Mouse (Mus musculus) kidney, postnatal 0 days (tissue): ENCODE results near the gene Klhl30. TPM values are rescaled to one million over a fixed set of nuclear protein-coding genes. Genes with fewer than 3 reads are reported as not detected.

Source experiments
- ATAC-seq: fragments of 200-750 bp; cut with Nextera tagmentation; replicated peaks from 2 replicates; pipeline ENCODE4 v1.8.0; 2017; ENCODE audit warnings: low read depth, moderate number of reproducible peaks, moderate TSS enrichment, moderate library complexity; ENCODE audit not compliant: low FRiP score
- DNase-seq: peaks from one replicate; pipeline ENCODE4 v3.0.0-alpha.2; 2016; ENCODE audit warnings: low spot score
- H3K27ac ChIP-seq: fragments of 300-500 bp; sonication (generic); 2 replicates; pipeline ENCODE4 v1.5.1; 2014; ENCODE audit warnings: mild to moderate bottlenecking
- H3K27me3 ChIP-seq: fragments of 300-500 bp; sonication (generic); 2 replicates; pipeline ENCODE4 v1.6.1; 2014; ENCODE audit warnings: low read length, mixed read lengths; ENCODE audit not compliant: insufficient read depth
- H3K36me3 ChIP-seq: fragments of 300-500 bp; sonication (generic); 2 replicates; pipeline ENCODE4 v1.6.1; 2014; ENCODE audit warnings: low read length, mixed read lengths; ENCODE audit not compliant: insufficient read depth
- H3K4me1 ChIP-seq: fragments of 300-500 bp; sonication (generic); replicated peaks from 2 replicates; pipeline ENCODE4 v1.6.1; 2014; ENCODE audit warnings: antibody characterized with exemption, low read length, mixed read lengths; ENCODE audit not compliant: insufficient read depth
- H3K4me2 ChIP-seq: fragments of 300-500 bp; sonication (generic); 2 replicates; pipeline ENCODE4 v1.6.1; 2014; ENCODE audit warnings: mild to moderate bottlenecking, low read length, moderate library complexity, mixed read lengths
- H3K4me3 ChIP-seq: fragments of 300-500 bp; sonication (generic); replicated peaks from 2 replicates; pipeline ENCODE4 v1.5.1; 2014; ENCODE audit warnings: low read depth, low read length
- H3K9ac ChIP-seq: fragments of 300-500 bp; sonication (generic); 2 replicates; pipeline ENCODE4 v1.6.1; 2014; ENCODE audit warnings: low read depth, low read length
- H3K9me3 ChIP-seq: fragments of 300-500 bp; sonication (generic); replicated peaks from 2 replicates; pipeline ENCODE4 v1.6.1; 2016; ENCODE audit warnings: low read length, inconsistent platforms, mixed read lengths
- CTCF ChIP-seq: IDR thresholded peaks from 2 replicates; pipeline ENCODE4 v1.5.1; 2016; ENCODE audit warnings: antibody characterized with exemption, low read depth, mild to moderate bottlenecking, moderate library complexity
- WGBS: fragments of 180-500 bp; shearing (Covaris S2); extraction: QIAGEN DNeasy Blood & Tissue Kit; methylation state at CpG from one replicate; pipeline ENCODE4 v1.1.7; 2014; 5-methylcytosine and 5-hydroxymethylcytosine counted together
- polyA plus RNA-seq: library from polyadenylated mRNA; unstranded; fragments of >200 nt; fragmentation: Nextera tagmentation; extraction: Ambion mirVana; gene quantifications from 2 replicates; pipeline ENCODE4 v1.2.1, GENCODE M21; 2015

Gene Klhl30
- polyA plus RNA-seq, 1 experiment from 2014 or later = 0.39 TPM

DNA sequence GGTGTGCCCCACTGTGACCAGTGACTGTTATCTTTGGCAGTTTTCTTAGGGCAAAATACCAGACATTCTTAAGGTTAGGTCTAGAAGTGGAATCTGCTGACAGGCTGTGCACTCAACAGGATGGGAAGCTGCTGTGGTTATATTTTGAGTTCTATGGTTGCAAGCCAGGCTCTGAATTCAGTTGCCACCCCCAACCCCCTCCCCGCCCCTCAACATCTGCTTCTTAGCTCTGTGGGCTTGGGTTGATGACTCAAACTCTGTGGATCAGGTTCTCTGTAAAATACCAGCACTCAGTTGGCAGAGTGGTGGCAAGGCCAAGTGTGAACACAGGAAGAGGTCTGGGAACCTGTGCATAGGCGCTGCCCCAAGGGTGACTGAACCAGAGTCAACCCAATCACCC, 1.5 kb downstream of the Klhl30 start:
- no peak overlapping the region for H3K9ac ChIP-seq
- DNase-seq = no peak
- no peak overlapping the region for H3K27ac ChIP-seq
- 82% methylated on average over 2 of the region's 2 CpGs for WGBS
- no peaks in the 10 kb centered on the region for H3K9me3 ChIP-seq
- H3K4me3 ChIP-seq = no peak overlapping the region
- no peaks in the 10 kb centered on the region for H3K36me3 ChIP-seq
- TF ChIP-seq CTCF = no peak
- H3K4me1 ChIP-seq = no peaks in the 10 kb centered on the region
- ATAC-seq = no peak
- no peaks in the 10 kb centered on the region for H3K27me3 ChIP-seq
- no peak overlapping the region for H3K4me2 ChIP-seq

- H3K4me2 ChIP-seq = no peak overlapping the region
- no peak overlapping the region for H3K27ac ChIP-seq
- H3K4me3 ChIP-seq = no peak overlapping the region
- no peaks in the 10 kb centered on the region for H3K4me1 ChIP-seq
- no peaks in the 10 kb centered on the region for H3K27me3 ChIP-seq
- H3K9ac ChIP-seq = no peak overlapping the region
- ATAC-seq = no peak
- H3K9me3 ChIP-seq = no peaks in the 10 kb centered on the region
- H3K36me3 ChIP-seq = no peaks in the 10 kb centered on the region
- no peak for TF ChIP-seq CTCF
- WGBS = 78% methylated on average over 11 of the region's 11 CpGs
- DNase-seq = no peak
These were observed 5.3 kb downstream of the Klhl30 start for GRCm38 (mm10) chr1:91356105-91356504.

DNA sequence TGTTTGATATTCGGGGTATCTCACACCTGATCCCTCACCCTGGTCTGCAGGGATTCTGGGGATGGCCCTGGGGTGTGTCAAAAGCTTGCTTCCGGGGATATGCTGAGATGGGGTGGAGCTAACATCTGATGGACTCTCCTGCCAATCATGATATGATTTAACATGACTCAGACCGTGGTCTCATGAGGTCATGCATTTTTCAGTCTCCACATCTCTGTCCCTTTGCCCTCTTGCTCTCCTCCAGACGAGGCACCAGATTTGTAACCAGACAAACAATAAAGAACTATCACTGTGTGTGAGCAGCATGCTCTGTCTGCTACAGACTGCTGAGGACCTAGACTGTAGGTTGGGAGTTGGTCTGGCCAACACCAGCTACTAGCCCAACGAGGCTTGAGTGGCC, 11.3 kb downstream of the Klhl30 start:
- TF ChIP-seq CTCF = no peak
- no peak overlapping the region for H3K4me3 ChIP-seq
- H3K27me3 ChIP-seq = no peaks in the 10 kb centered on the region
- no peak overlapping the region for H3K27ac ChIP-seq
- no peak overlapping the region for H3K9ac ChIP-seq
- no peak for DNase-seq
- H3K4me2 ChIP-seq = no peak overlapping the region
- no peak for ATAC-seq
- 73% methylated on average over 5 of the region's 5 CpGs for WGBS
- no peaks in the 10 kb centered on the region for H3K9me3 ChIP-seq
- no peaks in the 10 kb centered on the region for H3K36me3 ChIP-seq
- 0 out of 2 replicates have a peak, but pooled peaks cover 3% of the 10 kb centered on the region for H3K4me1 ChIP-seq

DNA sequence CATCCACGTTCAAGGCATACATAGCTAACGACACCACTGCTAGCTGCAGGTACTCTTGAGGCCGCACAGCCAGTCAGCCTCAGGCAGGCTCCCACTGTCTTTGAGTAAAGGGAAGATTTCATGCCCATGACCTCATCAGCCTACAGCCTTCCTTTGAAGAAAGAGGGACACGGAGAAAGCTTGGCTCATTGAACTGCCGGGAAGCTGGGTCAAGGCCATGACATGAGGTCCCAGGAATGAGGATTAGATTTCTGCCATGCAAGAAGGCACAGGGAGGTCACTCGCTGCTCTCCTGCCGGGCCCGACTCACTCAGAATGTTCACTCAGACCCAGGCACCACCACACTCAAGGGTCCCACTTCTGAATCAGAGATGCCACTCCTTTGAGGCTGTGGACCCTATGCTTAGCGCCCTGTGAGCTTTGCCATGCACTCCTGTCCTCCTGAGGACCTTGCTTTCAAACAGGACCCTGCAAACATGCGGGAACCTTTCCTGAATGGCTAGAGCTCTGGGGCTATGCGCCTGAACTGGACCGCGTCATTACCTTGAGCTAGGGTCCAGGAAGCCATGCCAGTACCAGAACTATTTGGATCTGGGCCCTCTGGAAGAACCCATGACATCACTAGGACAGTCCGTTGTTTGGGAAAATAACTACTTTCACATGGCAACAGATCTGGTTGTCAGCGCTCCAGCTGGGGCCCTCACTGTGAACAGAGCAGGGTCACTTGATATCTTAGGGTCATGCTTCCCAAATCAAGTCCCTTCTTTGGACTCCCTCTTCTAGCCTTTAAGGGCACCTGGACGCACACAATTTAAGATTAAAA, 14.2 kb downstream of the Klhl30 start:
- Histone ChIP-seq H3K27ac (no peak overlapping the region), H3K27me3 (no peaks in the 10 kb centered on the region), H3K4me1 (0 out of 2 replicates have a peak, but pooled peaks cover 3% of the 10 kb centered on the region), H3K4me3 (no peak overlapping the region), H3K4me2 (no peak overlapping the region), H3K9ac (no peak overlapping the region), H3K9me3 (no peaks in the 10 kb centered on the region), H3K36me3 (0 out of 2 replicates have a peak, but pooled peaks cover 3% of the 10 kb centered on the region)
- ATAC-seq (no peak), DNase-seq (peak; percentile 19)
- WGBS = 69% methylated on average over 16 of the region's 16 CpGs
- TF ChIP-seq CTCF = no peak

DNA sequence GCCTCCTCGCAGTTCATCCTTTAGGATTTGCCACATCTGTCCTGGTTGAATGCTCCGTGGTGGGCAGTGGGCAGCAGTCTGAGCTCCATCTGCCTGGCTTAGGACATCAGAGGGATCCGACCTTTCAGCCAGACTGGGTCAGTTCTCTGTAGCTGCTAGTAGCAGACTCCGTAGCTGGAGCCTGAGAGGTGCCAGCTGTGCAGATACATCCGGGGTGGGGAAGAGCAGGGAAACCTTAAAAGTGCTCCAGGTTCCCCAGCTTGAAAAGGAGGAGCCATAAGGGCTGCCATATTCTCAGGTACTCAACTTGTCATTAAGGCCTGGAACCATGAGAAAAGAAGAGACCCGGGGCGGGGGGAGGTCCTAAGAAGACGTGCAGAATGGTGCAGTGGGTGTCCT, 15.0 kb downstream of the Klhl30 start:
- no peak for TF ChIP-seq CTCF
- ATAC-seq = no peak; the same call in 1 of the 2 replicates
- H3K4me2 ChIP-seq = peak overlapping the region; percentile 89
- H3K9me3 ChIP-seq = no peaks in the 10 kb centered on the region
- no peak overlapping the region for H3K27ac ChIP-seq
- H3K36me3 ChIP-seq = 0 out of 2 replicates have a peak, but pooled peaks cover 5% of the 10 kb centered on the region
- H3K27me3 ChIP-seq = no peaks in the 10 kb centered on the region
- H3K4me1 ChIP-seq = 0 out of 2 replicates have a peak, but pooled peaks cover 3% of the 10 kb centered on the region
- peak overlapping the region; percentile 59; the same call in 1 of the 2 replicates for H3K9ac ChIP-seq
- H3K4me3 ChIP-seq = peak overlapping the region; percentile 37; the same call in 1 of the 2 replicates
- 26% methylated on average over 8 of the region's 8 CpGs for WGBS
- DNase-seq = no peak

- under 1% methylated on average over 59 of the region's 68 CpGs for WGBS
- Histone ChIP-seq H3K9ac (peak within 1 kb of the TSS; percentile 59), H3K27ac (no peak within 1 kb of the TSS), H3K36me3 (0 out of 2 replicates have a peak, but pooled peaks cover 11% of the 10 kb centered on the region), H3K4me3 (peak within 1 kb of the TSS; percentile 37), H3K4me1 (0 out of 2 replicates have a peak, but pooled peaks cover 3% of the 10 kb centered on the region), H3K9me3 (no peaks in the 10 kb centered on the region), H3K27me3 (no peaks in the 10 kb centered on the region), H3K4me2 (peak within 1 kb of the TSS; percentile 89)
- TF ChIP-seq CTCF = peak; percentile 80
- ATAC-seq (peak; percentile 52), DNase-seq (peak; percentile 75)
These were observed 15.6 kb downstream of the Klhl30 start, which contains the start of gene Erfe for GRCm38 (mm10) chr1:91366215-91367108. Gene Erfe (plus strand): TSS chr1:91366430.
